Mouse (Mus musculus) midbrain, postnatal 0 days (tissue): ENCODE data around the gene Tbxas1. TPM values are rescaled to one million over a fixed set of nuclear protein-coding genes. Genes with fewer than 3 reads are reported as not detected.

Experiments used
- ATAC-seq: fragments of 200-750 bp; cut with Nextera tagmentation; 2 replicates; pipeline ENCODE4 v1.8.0; 2017; ENCODE audit warnings: moderate number of reproducible peaks, mild to moderate bottlenecking, moderate TSS enrichment, moderate library complexity; ENCODE audit not compliant: low FRiP score
- DNase-seq: peaks from one replicate; pipeline ENCODE4 v3.0.0-alpha.2; 2015; ENCODE audit warnings: low spot score
- H3K27ac ChIP-seq: fragments of 300-500 bp; sonication (generic); 2 replicates; pipeline ENCODE4 v1.5.1; 2014; ENCODE audit warnings: low read depth, mild to moderate bottlenecking, low read length, mixed read lengths
- H3K27me3 ChIP-seq: fragments of 300-500 bp; sonication (generic); 2 replicates; pipeline ENCODE4 v1.6.1; 2014; ENCODE audit warnings: low read length, control low read depth, mixed read lengths; ENCODE audit not compliant: insufficient read depth
- H3K36me3 ChIP-seq: fragments of 300-500 bp; sonication (generic); 2 replicates; pipeline ENCODE4 v1.6.1; 2014; ENCODE audit warnings: low read length, control low read depth, mixed read lengths; ENCODE audit not compliant: insufficient read depth
- H3K4me1 ChIP-seq: fragments of 300-500 bp; sonication (generic); 2 replicates; pipeline ENCODE4 v1.6.1; 2014; ENCODE audit warnings: mild to moderate bottlenecking, control low read depth, antibody characterized with exemption, low read length, mixed read lengths; ENCODE audit not compliant: insufficient read depth
- H3K4me2 ChIP-seq: fragments of 300-500 bp; sonication (generic); 2 replicates; pipeline ENCODE4 v1.6.1; 2014; ENCODE audit warnings: low read depth, mild to moderate bottlenecking, low read length, mixed read lengths; ENCODE audit not compliant: poor library complexity, severe bottlenecking
- H3K4me3 ChIP-seq: fragments of 300-500 bp; sonication (generic); 2 replicates; pipeline ENCODE4 v1.5.1; 2014; ENCODE audit warnings: low read depth, mild to moderate bottlenecking, low read length, moderate library complexity
- H3K9ac ChIP-seq: fragments of 300-500 bp; sonication (generic); replicated peaks from 2 replicates; pipeline ENCODE4 v1.6.1; 2014; ENCODE audit warnings: mild to moderate bottlenecking, low read length, moderate library complexity, mixed read lengths; ENCODE audit not compliant: poor library complexity, severe bottlenecking
- H3K9me3 ChIP-seq: fragments of 300-500 bp; sonication (generic); 2 replicates; pipeline ENCODE4 v1.6.1; 2016; ENCODE audit warnings: low read length, control low read depth
- CTCF ChIP-seq: IDR thresholded peaks from 2 replicates; pipeline ENCODE4 v1.5.1; 2016; ENCODE audit warnings: antibody characterized with exemption, mild to moderate bottlenecking
- WGBS: fragments of 180-500 bp; shearing (Covaris S2); extraction: QIAGEN DNeasy Blood & Tissue Kit; methylation state at CpG from one replicate; pipeline ENCODE4 v1.1.7; 2014; 5-methylcytosine and 5-hydroxymethylcytosine counted together
- polyA plus RNA-seq: library from polyadenylated mRNA; unstranded; fragments of >200 nt; fragmentation: Nextera tagmentation; extraction: Ambion mirVana; gene quantifications from 2 replicates; pipeline ENCODE4 v1.2.1, GENCODE M21; 2015
- total RNA-seq: library from RNA; depleted of rRNA; stranded (reverse); fragments of >200 nt; gene quantifications from 2 replicates; pipeline ENCODE4 v1.2.3, GENCODE M21; 2014

Tbxas1 gene
- total and polyA plus RNA-seq, 2 experiments from 2014 or later: 1.4 to 3.1 TPM

- no peaks in the 10 kb centered on the region for H3K9me3 ChIP-seq
- no peak overlapping the region for H3K4me2 ChIP-seq
- no peak overlapping the region for H3K27ac ChIP-seq
- no peak for ATAC-seq
- WGBS: 52% methylated on average over 10 of the region's 10 CpGs
- no peak overlapping the region for H3K9ac ChIP-seq
- no peaks in the 10 kb centered on the region for H3K27me3 ChIP-seq
- no peak for TF ChIP-seq CTCF
- no peaks in the 10 kb centered on the region for H3K36me3 ChIP-seq
- H3K4me1 ChIP-seq: no peaks in the 10 kb centered on the region
- no peak for DNase-seq
- no peak overlapping the region for H3K4me3 ChIP-seq
Measured at GRCm38 (mm10) chr6:38986641-38987040, 111.4 kb downstream of the Tbxas1 start.

- H3K27me3 ChIP-seq: no peaks in the 10 kb centered on the region
- no peaks in the 10 kb centered on the region for H3K36me3 ChIP-seq
- no peak for DNase-seq
- H3K9me3 ChIP-seq: no peaks in the 10 kb centered on the region
- no peak overlapping the region for H3K27ac ChIP-seq
- TF ChIP-seq CTCF: no peak
- 64% methylated on average over 4 of the region's 4 CpGs for WGBS
- H3K4me1 ChIP-seq: no peaks in the 10 kb centered on the region
- ATAC-seq: no peak
- H3K4me2 ChIP-seq: no peak overlapping the region
- H3K4me3 ChIP-seq: no peak overlapping the region
- no peak overlapping the region for H3K9ac ChIP-seq
Measured at GRCm38 (mm10) chr6:38992016-38992415, 116.8 kb downstream of the Tbxas1 start.

GRCm38 (mm10) chr6:38995774-38996173 is 120.6 kb downstream of the Tbxas1 start:
- Histone ChIP-seq H3K4me3 (no peak overlapping the region), H3K4me2 (no peak overlapping the region), H3K36me3 (no peaks in the 10 kb centered on the region), H3K27ac (no peak overlapping the region), H3K27me3 (no peaks in the 10 kb centered on the region), H3K9me3 (no peaks in the 10 kb centered on the region), H3K9ac (no peak overlapping the region), H3K4me1 (no peaks in the 10 kb centered on the region)
- ATAC-seq (no peak), DNase-seq (no peak)
- 80% methylated on average over 3 of the region's 3 CpGs for WGBS
- no peak for TF ChIP-seq CTCF

GRCm38 (mm10) chr6:38997838-38998237 is 122.6 kb downstream of the Tbxas1 start:
- DNase-seq (no peak), ATAC-seq (no peak)
- 90% methylated on average over 4 of the region's 4 CpGs for WGBS
- no peak for TF ChIP-seq CTCF
- Histone ChIP-seq H3K9ac (no peak overlapping the region), H3K4me3 (no peak overlapping the region), H3K36me3 (no peaks in the 10 kb centered on the region), H3K9me3 (no peaks in the 10 kb centered on the region), H3K4me2 (no peak overlapping the region), H3K27ac (no peak overlapping the region), H3K27me3 (no peaks in the 10 kb centered on the region), H3K4me1 (no peaks in the 10 kb centered on the region)

- 82% methylated on average over 7 of the region's 7 CpGs for WGBS
- H3K36me3 ChIP-seq: no peaks in the 10 kb centered on the region
- ATAC-seq (no peak), DNase-seq (no peak)
- no peak overlapping the region for H3K27ac ChIP-seq
- no peaks in the 10 kb centered on the region; the same call in 1 of the 2 replicates for H3K4me1 ChIP-seq
- H3K4me2 ChIP-seq: no peak overlapping the region
- no peak overlapping the region for H3K4me3 ChIP-seq
- no peak overlapping the region for H3K9ac ChIP-seq
- TF ChIP-seq CTCF: no peak
- H3K9me3 ChIP-seq: no peaks in the 10 kb centered on the region
- no peaks in the 10 kb centered on the region for H3K27me3 ChIP-seq
Measured at GRCm38 (mm10) chr6:39003126-39003525, 127.9 kb downstream of the Tbxas1 start.

- 82% methylated on average over 12 of the region's 12 CpGs for WGBS
- H3K27ac ChIP-seq: no peak overlapping the region
Measured at GRCm38 (mm10) chr6:39004003-39004473, 128.8 kb downstream of the Tbxas1 start.

More at GRCm38 (mm10) chr6:39004003-39004473, 128.8 kb downstream of the Tbxas1 start:
- Histone ChIP-seq H3K36me3 (no peaks in the 10 kb centered on the region), H3K4me1 (no peaks in the 10 kb centered on the region; the same call in 1 of the 2 replicates), H3K4me2 (no peak overlapping the region), H3K9ac (no peak overlapping the region), H3K9me3 (no peaks in the 10 kb centered on the region), H3K4me3 (no peak overlapping the region), H3K27me3 (no peaks in the 10 kb centered on the region)
- DNase-seq: no peak
- no peak for TF ChIP-seq CTCF
- no peak for ATAC-seq
